Mouse (Mus musculus): ENCODE data around the gene Hibadh. TPM values are rescaled to one million over a fixed set of nuclear protein-coding genes. Genes with fewer than 3 reads are reported as not detected.

Hibadh gene
- polyA plus RNA-seq, 1 experiment from 2014 or later = 72.2 TPM

GRCm38 (mm10) chr6:52635395-52635794 is 4.8 kb downstream of the Hibadh start:
- ATAC-seq (ENCODE audit: low FRiP score) = no peak
- no peaks in the 10 kb centered on the region for H3K9me3 ChIP-seq (replicated peaks)
- WGBS = 89% methylated on average over 2 of the region's 2 CpGs
- H3K27me3 ChIP-seq (replicated peaks) = no peaks in the 10 kb centered on the region
- H3K4me2 ChIP-seq = no peak overlapping the region
- no peak overlapping the region for H3K9ac ChIP-seq (replicated peaks)
- H3K27ac ChIP-seq (replicated peaks) = no peak overlapping the region
- H3K4me1 ChIP-seq = peaks cover 11% of the 10 kb centered on the region
- H3K36me3 ChIP-seq = no peaks in the 10 kb centered on the region
- no peak overlapping the region for H3K4me3 ChIP-seq (replicated peaks)

GRCm38 (mm10) chr6:52630625-52631024 is 9.6 kb downstream of the Hibadh start:
- Histone ChIP-seq H3K36me3 (no peaks in the 10 kb centered on the region), H3K4me2 (no peak overlapping the region), H3K4me1 (no peaks in the 10 kb centered on the region), H3K9me3 (replicated peaks) (no peaks in the 10 kb centered on the region), H3K4me3 (replicated peaks) (no peak overlapping the region), H3K27ac (replicated peaks) (no peak overlapping the region), H3K9ac (replicated peaks) (no peak overlapping the region), H3K27me3 (replicated peaks) (no peaks in the 10 kb centered on the region)
- 81% methylated on average over 4 of the region's 4 CpGs for WGBS
- ATAC-seq (ENCODE audit: low FRiP score) = no peak

GRCm38 (mm10) chr6:52629180-52629579 is 11.0 kb downstream of the Hibadh start:
- no peak for ATAC-seq (ENCODE audit: low FRiP score)
- WGBS = 96% methylated on average over 4 of the region's 4 CpGs

GRCm38 (mm10) chr6:52626735-52627134 is 13.5 kb downstream of the Hibadh start:
- WGBS = 94% methylated on average over 4 of the region's 4 CpGs

More at GRCm38 (mm10) chr6:52629180-52629579, 11.0 kb downstream of the Hibadh start:
- Histone ChIP-seq H3K4me1 (no peaks in the 10 kb centered on the region), H3K4me2 (no peak overlapping the region), H3K9me3 (replicated peaks) (no peaks in the 10 kb centered on the region), H3K36me3 (no peaks in the 10 kb centered on the region), H3K27ac (replicated peaks) (no peak overlapping the region), H3K27me3 (replicated peaks) (no peaks in the 10 kb centered on the region), H3K9ac (replicated peaks) (no peak overlapping the region), H3K4me3 (replicated peaks) (no peak overlapping the region)

DNA sequence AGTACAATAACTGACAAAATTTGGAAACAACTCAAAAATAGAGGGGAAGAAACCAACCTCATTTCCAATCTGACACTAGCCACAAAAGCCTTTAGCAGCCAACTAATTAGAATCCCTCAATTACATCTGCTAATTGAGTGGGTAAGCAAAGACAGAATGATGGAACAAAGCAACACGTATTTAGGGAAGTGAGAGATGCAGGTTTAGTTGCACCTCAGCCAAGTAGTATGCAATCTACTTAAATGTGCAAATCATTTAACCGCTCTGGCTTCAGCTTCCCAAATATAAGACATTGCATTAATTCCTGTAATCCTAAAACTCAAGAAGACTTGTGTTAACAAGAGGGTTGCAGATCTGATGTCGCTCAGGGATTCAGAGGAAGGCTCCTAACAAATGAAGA is 16.4 kb downstream of the Hibadh start:
- Histone ChIP-seq H3K4me2 (no peak overlapping the region), H3K9ac (replicated peaks) (no peak overlapping the region), H3K27me3 (replicated peaks) (no peaks in the 10 kb centered on the region), H3K4me3 (replicated peaks) (no peak overlapping the region), H3K36me3 (peaks cover 17% of the 10 kb centered on the region), H3K9me3 (replicated peaks) (no peaks in the 10 kb centered on the region), H3K4me1 (no peaks in the 10 kb centered on the region), H3K27ac (replicated peaks) (no peak overlapping the region)
- 87% methylated on average over 3 of the region's 3 CpGs for WGBS
- no peak for ATAC-seq (ENCODE audit: low FRiP score)

More at GRCm38 (mm10) chr6:52626735-52627134, 13.5 kb downstream of the Hibadh start:
- Histone ChIP-seq H3K4me3 (replicated peaks) (no peak overlapping the region), H3K9ac (replicated peaks) (no peak overlapping the region), H3K27me3 (replicated peaks) (no peaks in the 10 kb centered on the region), H3K4me2 (no peak overlapping the region), H3K9me3 (replicated peaks) (no peaks in the 10 kb centered on the region), H3K27ac (replicated peaks) (no peak overlapping the region), H3K4me1 (no peaks in the 10 kb centered on the region), H3K36me3 (0 out of 2 replicates have a peak, but pooled peaks cover 5% of the 10 kb centered on the region)
- ATAC-seq (ENCODE audit: low FRiP score) = no peak

DNA sequence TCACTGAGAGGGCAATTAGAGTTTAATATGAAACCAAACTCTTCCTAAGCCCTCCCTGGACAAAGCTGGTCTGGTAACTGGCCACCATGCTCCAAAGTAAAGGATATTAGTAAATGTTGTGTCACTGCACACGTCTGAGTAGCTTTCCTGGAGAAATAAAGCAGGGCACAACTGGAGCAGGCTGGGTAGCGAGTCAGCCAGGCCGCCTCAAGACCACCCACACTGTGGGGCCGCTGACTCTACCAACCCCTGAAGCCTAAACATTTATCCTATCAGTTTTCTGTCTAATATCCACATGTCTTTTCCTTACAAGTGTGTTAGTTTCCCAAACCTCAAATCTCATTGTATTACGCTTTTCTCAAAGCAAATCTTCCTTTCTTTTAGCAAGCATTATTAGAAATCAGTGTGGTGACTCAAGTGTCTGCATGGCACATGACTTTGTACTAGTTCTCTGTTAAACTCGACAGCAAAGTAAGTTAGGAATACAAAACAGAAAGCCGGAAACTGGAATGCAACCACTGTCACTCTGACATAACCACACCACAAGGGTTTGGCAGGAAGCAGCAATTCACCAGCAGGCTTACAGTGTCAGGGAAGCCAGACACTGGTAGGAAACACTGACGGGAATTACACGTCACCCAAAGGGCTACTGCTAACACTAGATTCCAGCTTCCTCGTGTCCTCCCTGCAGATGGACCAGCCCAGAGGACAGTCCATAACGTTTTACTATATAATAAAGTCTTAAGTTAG is 18.3 kb downstream of the Hibadh start:
- Histone ChIP-seq H3K27me3 (replicated peaks) (no peaks in the 10 kb centered on the region), H3K4me3 (replicated peaks) (no peak overlapping the region), H3K9me3 (replicated peaks) (no peaks in the 10 kb centered on the region), H3K36me3 (peaks cover 24% of the 10 kb centered on the region), H3K9ac (replicated peaks) (no peak overlapping the region), H3K4me2 (no peak overlapping the region), H3K27ac (replicated peaks) (no peak overlapping the region), H3K4me1 (no peaks in the 10 kb centered on the region)
- WGBS = 77% methylated on average over 11 of the region's 11 CpGs
- ATAC-seq (ENCODE audit: low FRiP score) = no peak

GRCm38 (mm10) chr6:52620090-52620489 is 20.1 kb downstream of the Hibadh start:
- no peak overlapping the region for H3K4me3 ChIP-seq (replicated peaks)
- no peak overlapping the region for H3K4me2 ChIP-seq
- no peaks in the 10 kb centered on the region for H3K9me3 ChIP-seq (replicated peaks)
- peaks cover 24% of the 10 kb centered on the region for H3K36me3 ChIP-seq
- no peaks in the 10 kb centered on the region for H3K27me3 ChIP-seq (replicated peaks)
- 87% methylated on average over 2 of the region's 2 CpGs for WGBS
- no peaks in the 10 kb centered on the region for H3K4me1 ChIP-seq
- no peak overlapping the region for H3K27ac ChIP-seq (replicated peaks)
- no peak overlapping the region for H3K9ac ChIP-seq (replicated peaks)
- no peak for ATAC-seq (ENCODE audit: low FRiP score)

DNA sequence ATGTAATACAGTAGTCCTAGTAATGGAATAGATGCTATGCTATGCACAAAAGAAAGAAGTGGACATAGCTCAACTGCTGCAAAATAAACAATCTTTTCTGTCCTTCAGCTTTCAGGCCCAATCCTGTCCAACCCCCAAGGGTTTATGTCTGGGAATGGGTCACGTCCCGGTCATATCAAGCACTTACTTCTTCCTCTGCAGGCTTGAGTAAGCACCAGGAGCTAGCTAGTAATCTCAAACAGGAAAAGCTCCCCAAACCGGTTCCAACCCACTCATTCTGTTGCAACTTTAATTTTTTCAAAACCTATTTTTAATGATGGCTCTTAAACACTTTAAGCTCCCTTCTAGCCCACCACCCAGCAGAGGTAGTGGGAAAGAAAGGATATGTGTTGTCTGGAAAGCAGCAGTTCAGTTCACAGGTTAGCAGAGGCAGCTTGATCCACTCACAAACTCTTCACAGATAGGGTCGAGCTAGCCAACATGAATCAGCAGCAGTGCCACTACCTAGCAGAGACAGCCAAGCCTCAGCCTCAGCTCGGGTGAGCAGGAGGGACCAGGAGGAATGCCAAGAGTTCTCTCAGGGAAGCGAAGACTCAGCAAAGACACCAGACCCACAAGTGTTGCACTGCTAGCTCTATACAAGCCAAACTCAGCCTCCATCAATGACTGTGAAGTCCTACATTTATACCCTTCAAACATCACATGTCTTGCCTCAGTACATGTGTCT is 30.4 kb downstream of the Hibadh start:
- Histone ChIP-seq H3K9ac (replicated peaks) (no peak overlapping the region), H3K4me3 (replicated peaks) (no peak overlapping the region), H3K27ac (replicated peaks) (no peak overlapping the region), H3K27me3 (replicated peaks) (no peaks in the 10 kb centered on the region), H3K4me1 (no peaks in the 10 kb centered on the region), H3K9me3 (replicated peaks) (no peaks in the 10 kb centered on the region), H3K36me3 (no peaks in the 10 kb centered on the region; the same call in 1 of the 2 replicates), H3K4me2 (no peak overlapping the region)
- WGBS = 87% methylated on average over 6 of the region's 6 CpGs
- ATAC-seq (ENCODE audit: low FRiP score) = no peak

GRCm38 (mm10) chr6:52608121-52608520 is 32.1 kb downstream of the Hibadh start:
- Histone ChIP-seq H3K4me1 (no peaks in the 10 kb centered on the region), H3K36me3 (no peaks in the 10 kb centered on the region; the same call in 1 of the 2 replicates), H3K4me2 (no peak overlapping the region), H3K27me3 (replicated peaks) (no peaks in the 10 kb centered on the region), H3K9me3 (replicated peaks) (no peaks in the 10 kb centered on the region), H3K9ac (replicated peaks) (no peak overlapping the region), H3K4me3 (replicated peaks) (no peak overlapping the region), H3K27ac (replicated peaks) (no peak overlapping the region)
- WGBS = 92% methylated on average over 4 of the region's 4 CpGs
- ATAC-seq (ENCODE audit: low FRiP score) = no peak

DNA sequence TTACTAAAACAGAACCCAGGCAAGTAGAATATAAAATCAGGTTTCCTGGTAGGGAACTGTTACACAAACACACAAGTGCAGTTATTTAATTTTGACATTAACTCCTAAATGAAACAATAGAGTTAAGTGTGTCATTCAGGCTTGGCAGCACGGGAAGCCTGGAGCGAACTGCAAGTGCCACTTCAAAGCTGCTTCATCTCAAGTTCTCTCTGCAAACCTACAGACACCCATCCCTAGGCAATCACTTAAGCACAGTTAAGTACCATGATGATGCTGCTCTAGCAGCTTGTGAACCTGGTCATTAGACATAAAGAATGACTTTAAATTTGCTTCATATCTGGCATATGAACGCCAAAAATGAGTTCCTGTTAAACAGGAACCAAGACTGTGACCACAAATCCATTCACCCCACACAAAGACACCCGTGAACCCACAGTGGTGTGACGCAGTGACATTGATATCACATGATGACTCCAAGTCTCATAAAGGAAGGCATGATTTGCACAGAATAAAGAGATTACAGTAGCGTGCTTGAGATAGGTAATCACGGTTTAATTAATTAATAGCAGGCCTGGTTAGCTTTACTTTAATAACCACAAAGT is 33.3 kb downstream of the Hibadh start:
- Histone ChIP-seq H3K9me3 (replicated peaks) (no peaks in the 10 kb centered on the region), H3K9ac (replicated peaks) (no peak overlapping the region), H3K4me2 (no peak overlapping the region), H3K4me3 (replicated peaks) (no peak overlapping the region), H3K27me3 (replicated peaks) (no peaks in the 10 kb centered on the region), H3K27ac (replicated peaks) (no peak overlapping the region), H3K4me1 (no peaks in the 10 kb centered on the region), H3K36me3 (no peaks in the 10 kb centered on the region; the same call in 1 of the 2 replicates)
- 86% methylated on average over 7 of the region's 7 CpGs for WGBS
- no peak for ATAC-seq (ENCODE audit: low FRiP score)

- Histone ChIP-seq H3K27me3 (replicated peaks) (no peaks in the 10 kb centered on the region), H3K4me2 (no peak overlapping the region), H3K9ac (replicated peaks) (no peak overlapping the region), H3K36me3 (no peaks in the 10 kb centered on the region), H3K9me3 (replicated peaks) (no peaks in the 10 kb centered on the region), H3K27ac (replicated peaks) (no peak overlapping the region), H3K4me3 (replicated peaks) (no peak overlapping the region), H3K4me1 (no peaks in the 10 kb centered on the region)
- no peak for ATAC-seq (ENCODE audit: low FRiP score)
- WGBS = 78% methylated on average over 7 of the region's 7 CpGs
Observed at GRCm38 (mm10) chr6:52601706-52602642, 38.2 kb downstream of the Hibadh start.
